Mouse (Mus musculus): ENCODE measurements at regions not wholly inside any gene's neighbourhood (a gene's known extent, or its start where the extent isn't known, plus 50 kb on each side); places are given as distances from the start of the nearest gene placed in this dataset. TPM values are rescaled to one million over a fixed set of nuclear protein-coding genes. Genes with fewer than 3 reads are reported as not detected.
"Not testable (repeated sequence)": the region's sequence is repeated elsewhere in the genome, so short reads cannot be mapped to it uniquely, and the experiment has no call there.

DNA sequence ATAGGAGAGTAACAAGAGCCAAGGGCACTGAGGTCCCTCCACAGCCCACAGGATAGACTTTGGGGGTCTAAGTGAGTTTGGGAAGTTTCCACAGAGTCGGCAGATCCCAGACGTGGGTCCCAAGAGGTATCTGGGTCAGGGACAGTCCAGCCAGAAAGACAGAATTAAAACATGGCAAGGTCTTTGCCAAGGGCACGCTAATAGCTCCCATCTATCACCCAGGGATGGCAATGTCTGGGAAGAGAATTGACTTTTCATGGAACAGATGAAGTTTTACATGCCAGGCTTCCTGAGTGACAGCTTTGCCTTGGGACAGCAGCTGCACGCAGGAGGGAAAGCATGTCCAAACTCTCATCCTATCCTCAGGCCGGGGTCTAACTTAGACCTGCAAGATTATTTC, 563.5 kb downstream of the Gm10330 start:
- H3K27me3 ChIP-seq (replicated peaks; ENCODE audit: control insufficient read depth, insufficient read depth, low read length); H3K4me3 ChIP-seq (ENCODE audit: low read depth, low read length); H3K4me2 ChIP-seq (ENCODE audit: low read length); H3K9ac ChIP-seq (ENCODE audit: low read length); H3K9me3 ChIP-seq (replicated peaks; ENCODE audit: control insufficient read depth, low read length); H3K36me3 ChIP-seq (ENCODE audit: control insufficient read depth, insufficient read depth, low read length); H3K27ac ChIP-seq (ENCODE audit: low read depth, low read length); ATAC-seq; H3K4me1 ChIP-seq (ENCODE audit: control insufficient read depth, insufficient read depth, low read length); DNase-seq (ENCODE audit: low spot score): not testable (repeated sequence)
- WGBS, result 62% methylated on average over 1 of the region's 5 CpGs

GRCm38 (mm10) chr12:23189546-23189945, 590.5 kb downstream of the Gm10330 start:
- H3K36me3 ChIP-seq (ENCODE audit: control insufficient read depth, insufficient read depth, low read length); H3K4me1 ChIP-seq (ENCODE audit: control insufficient read depth, insufficient read depth, low read length); H3K27ac ChIP-seq (ENCODE audit: low read depth, low read length); H3K27me3 ChIP-seq (replicated peaks; ENCODE audit: control insufficient read depth, insufficient read depth, low read length); H3K9me3 ChIP-seq (replicated peaks; ENCODE audit: control insufficient read depth, low read length): not testable (repeated sequence)
- ATAC-seq, result peak; percentile 69; the same call in 1 of the 2 replicates
- Histone ChIP-seq H3K9ac (ENCODE audit: low read length) (peak overlapping the region; percentile 35; the same call in 1 of the 2 replicates), H3K4me2 (ENCODE audit: low read length) (peak overlapping the region; percentile 33), H3K4me3 (ENCODE audit: low read depth, low read length) (peak overlapping the region; percentile 29)
- DNase-seq (ENCODE audit: low spot score), result peak; percentile 48
- WGBS, result under 1% methylated on average over 30 of the region's 42 CpGs

- not testable (repeated sequence) for ATAC-seq
These were observed 591.0 kb downstream of the Gm10330 start for GRCm38 (mm10) chr12:23189110-23189509.

More at GRCm38 (mm10) chr12:23189110-23189509, 591.0 kb downstream of the Gm10330 start:
- not testable (repeated sequence) for H3K27me3 ChIP-seq (replicated peaks; ENCODE audit: control insufficient read depth, insufficient read depth, low read length); H3K27ac ChIP-seq (ENCODE audit: low read depth, low read length); DNase-seq (ENCODE audit: low spot score); H3K4me1 ChIP-seq (ENCODE audit: control insufficient read depth, insufficient read depth, low read length); H3K36me3 ChIP-seq (ENCODE audit: control insufficient read depth, insufficient read depth, low read length); H3K9me3 ChIP-seq (replicated peaks; ENCODE audit: control insufficient read depth, low read length)
- WGBS, result 2% methylated on average over 34 of the region's 50 CpGs
- H3K9ac ChIP-seq (ENCODE audit: low read length), result peak overlapping the region; percentile 35; the same call in 1 of the 2 replicates
- peak overlapping the region; percentile 33 for H3K4me2 ChIP-seq (ENCODE audit: low read length)
- H3K4me3 ChIP-seq (ENCODE audit: low read depth, low read length), result peak overlapping the region; percentile 29

Small RNA genes lying in the stretch of these regions (microRNA-seq; reads per million reads assigned to microRNA genes)
- gene Gm26140, result not detected

Data from forebrain, embryonic 14.5 days (tissue).